28 mouse cellular contexts compared by ENCODE assay signal in genomic region chr2:102082782-102083181, GRCm38 (mm10).
"Had no signal": no experiment of that assay in that cellular context is flagged by ENCODE, and none has a peak within 500 bp of the region (broad histone marks: within the 10 kb centered on the region; RNA-seq: fewer than 3 reads in every experiment).

No protein-coding gene starts in this region.

- H3K4me2 ChIP-seq: heart, embryonic 11.5 days; heart, embryonic 13.5 days; heart, embryonic 15.5 days; hindbrain, embryonic 12.5 days; hindbrain, embryonic 14.5 days; intestine, embryonic 15.5 days; limb, embryonic 13.5 days; limb, embryonic 15.5 days; liver, embryonic 12.5 days had no signal

- H3K27me3 ChIP-seq: heart, embryonic 13.5 days; heart, embryonic 15.5 days; hindbrain, embryonic 12.5 days; intestine, embryonic 15.5 days; limb, embryonic 13.5 days; limb, embryonic 15.5 days; liver, embryonic 12.5 days had no signal

- DNase-seq: gastrocnemius, adult 2 months; gastrocnemius, postnatal 10 days; gastrocnemius, postnatal 25 days; heart, adult 11 months; heart, adult 2 months; heart, postnatal 14 days; heart, postnatal 36 days; kidney, adult 18-20 months; kidney, adult 8-10 months; kidney, postnatal 10 days; kidney, postnatal 25 days; kidney, postnatal 4 days; left cerebral cortex, postnatal 4 days had no signal

- H3K9ac ChIP-seq: heart, embryonic 13.5 days; heart, embryonic 15.5 days; hindbrain, embryonic 12.5 days; hindbrain, embryonic 14.5 days; intestine, embryonic 15.5 days; limb, embryonic 13.5 days; limb, embryonic 15.5 days; liver, embryonic 12.5 days; liver, embryonic 14.5 days had no signal

- H3K27ac ChIP-seq: gastrocnemius, adult 2 months; heart, adult 2 months; heart, embryonic 13.5 days; heart, embryonic 15.5 days; hindbrain, embryonic 12.5 days; hindbrain, embryonic 14.5 days; intestine, embryonic 15.5 days; layer of hippocampus, adult 2 months; left cerebral cortex, adult 2 months; limb, embryonic 13.5 days; limb, embryonic 15.5 days; liver, embryonic 12.5 days; liver, embryonic 14.5 days had no signal

- H3K9me3 ChIP-seq: heart, embryonic 15.5 days; hindbrain, embryonic 12.5 days; intestine, embryonic 15.5 days; limb, embryonic 15.5 days had no signal

- H3K4me1 ChIP-seq: heart, embryonic 15.5 days; intestine, embryonic 15.5 days; limb, embryonic 13.5 days; limb, embryonic 15.5 days; liver, embryonic 12.5 days had no signal

- H3K4me3 ChIP-seq: gastrocnemius, adult 2 months; heart, adult 2 months; heart, embryonic 13.5 days; heart, embryonic 15.5 days; hindbrain, embryonic 12.5 days; intestine, embryonic 15.5 days; layer of hippocampus, adult 2 months; left cerebral cortex, adult 2 months; limb, embryonic 13.5 days; limb, embryonic 15.5 days; liver, embryonic 12.5 days had no signal

- ATAC-seq: hindbrain, embryonic 16.5 days; inflammation-experienced regulatory T-cells, adult 6 months; intestine, embryonic 15.5 days; intestine, postnatal 0 days; liver, embryonic 12.5 days had no signal
